Mouse (Mus musculus): ENCODE measurements around the gene Wdr45. TPM values are rescaled to one million over a fixed set of nuclear protein-coding genes. Genes with fewer than 3 reads are reported as not detected.

Gene Wdr45
- polyA plus RNA-seq, 1 experiment = not detected

- Histone ChIP-seq H3K27ac (ENCODE audit: insufficient read depth, low read depth, low read length) (no peak overlapping the region), H3K4me3 (ENCODE audit: insufficient read depth, low read depth, low read length) (peak overlapping the region; percentile 31), H3K4me1 (ENCODE audit: control insufficient read depth, insufficient read depth, low read length) (peaks cover 11% of the 10 kb centered on the region)
- TF ChIP-seq POLR2A (IDR thresholded peaks at IDR 0.05; ENCODE audit: insufficient read depth, low read depth, low read length) (no peak), CTCF (IDR thresholded peaks at IDR 0.05; ENCODE audit: insufficient read depth, low read depth, low read length) (no peak)
- WGBS = 35% methylated on average over 10 of the region's 10 CpGs
These were observed 39.1 kb upstream of the Wdr45 start for GRCm38 (mm10) chrX:7675001-7675380.

- peaks cover 3% of the 10 kb centered on the region; the same call in 1 of the 2 replicates for H3K4me1 ChIP-seq (ENCODE audit: control insufficient read depth, insufficient read depth, low read length)
- TF ChIP-seq POLR2A (IDR thresholded peaks at IDR 0.05; ENCODE audit: insufficient read depth, low read depth, low read length) (no peak), CTCF (IDR thresholded peaks at IDR 0.05; ENCODE audit: insufficient read depth, low read depth, low read length) (no peak)
- no peak overlapping the region for H3K4me3 ChIP-seq (ENCODE audit: insufficient read depth, low read depth, low read length)
- WGBS = 48% methylated on average over 3 of the region's 3 CpGs
- H3K27ac ChIP-seq (ENCODE audit: insufficient read depth, low read depth, low read length) = no peak overlapping the region
These were observed 35.1 kb upstream of the Wdr45 start for GRCm38 (mm10) chrX:7678986-7679385.

- 22% methylated on average over 27 of the region's 27 CpGs for WGBS
- Histone ChIP-seq H3K4me1 (ENCODE audit: control insufficient read depth, insufficient read depth, low read length) (peaks cover 3% of the 10 kb centered on the region; the same call in 1 of the 2 replicates), H3K4me3 (ENCODE audit: insufficient read depth, low read depth, low read length) (peak overlapping the region; percentile 23; the same call in 1 of the 2 replicates), H3K27ac (ENCODE audit: insufficient read depth, low read depth, low read length) (no peak overlapping the region)
- no peak for TF ChIP-seq POLR2A (IDR thresholded peaks at IDR 0.05; ENCODE audit: insufficient read depth, low read depth, low read length)
- peak; percentile 49; the same call in 1 of the 2 replicates for TF ChIP-seq CTCF (IDR thresholded peaks at IDR 0.05; ENCODE audit: insufficient read depth, low read depth, low read length)
These were observed 34.6 kb upstream of the Wdr45 start for GRCm38 (mm10) chrX:7679405-7680056.

DNA sequence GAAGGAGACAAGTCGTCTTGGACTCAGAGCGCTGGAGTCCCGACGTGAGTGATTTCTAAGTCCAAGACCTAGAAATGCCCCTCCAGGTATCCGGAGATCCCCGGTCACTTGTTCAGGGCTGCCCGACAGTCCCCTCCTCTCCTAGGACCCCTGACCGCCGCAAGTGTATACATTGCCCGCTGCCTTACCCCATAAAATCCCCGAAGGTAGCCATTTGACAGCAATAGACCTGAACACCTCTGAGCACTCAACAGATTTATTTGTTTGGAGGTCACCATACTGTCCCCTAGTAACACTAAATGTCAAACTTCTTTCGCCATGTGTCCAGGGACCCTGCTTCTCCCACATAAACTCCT, 34.1 kb upstream of the Wdr45 start:
- Histone ChIP-seq H3K27ac (ENCODE audit: insufficient read depth, low read depth, low read length) (no peak overlapping the region), H3K4me1 (ENCODE audit: control insufficient read depth, insufficient read depth, low read length) (no peaks in the 10 kb centered on the region), H3K4me3 (ENCODE audit: insufficient read depth, low read depth, low read length) (peak overlapping the region; percentile 23; the same call in 1 of the 2 replicates)
- WGBS = 24% methylated on average over 12 of the region's 12 CpGs
- TF ChIP-seq POLR2A (IDR thresholded peaks at IDR 0.05; ENCODE audit: insufficient read depth, low read depth, low read length) = no peak
- no peak for TF ChIP-seq CTCF (IDR thresholded peaks at IDR 0.05; ENCODE audit: insufficient read depth, low read depth, low read length)

- 66% methylated on average over 14 of the region's 14 CpGs for WGBS
- TF ChIP-seq CTCF (IDR thresholded peaks at IDR 0.05; ENCODE audit: insufficient read depth, low read depth, low read length) = no peak
- no peak for TF ChIP-seq POLR2A (IDR thresholded peaks at IDR 0.05; ENCODE audit: insufficient read depth, low read depth, low read length)
- Histone ChIP-seq H3K4me3 (ENCODE audit: insufficient read depth, low read depth, low read length) (no peak within 1 kb of the TSS; the same call in 1 of the 2 replicates), H3K27ac (ENCODE audit: insufficient read depth, low read depth, low read length) (no peak within 1 kb of the TSS), H3K4me1 (ENCODE audit: control insufficient read depth, insufficient read depth, low read length) (no peaks in the 10 kb centered on the region)
These were observed 33.3 kb upstream of the Wdr45 start, which contains the start of gene Magix for GRCm38 (mm10) chrX:7680864-7681263. Gene Magix (minus strand): TSS chrX:7681251.

DNA sequence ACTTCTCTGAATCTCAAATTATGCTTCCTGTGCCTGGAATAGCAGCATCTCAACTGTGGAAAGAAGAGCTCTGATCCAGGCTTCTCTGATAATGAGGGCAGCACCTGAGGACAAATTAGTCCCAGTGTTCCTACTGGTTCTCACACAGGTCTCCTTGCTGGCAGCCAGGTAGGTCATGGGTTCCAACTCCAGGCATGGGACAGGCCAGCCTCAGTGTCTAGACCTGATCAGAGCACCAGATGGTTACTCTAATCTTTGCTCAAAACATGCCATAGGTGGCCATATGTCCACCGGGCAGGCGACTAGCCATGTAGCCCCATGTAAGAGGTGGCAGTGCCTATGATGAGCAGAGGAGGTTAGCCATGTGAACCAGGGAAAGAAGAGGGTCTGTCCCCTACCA, 25.8 kb upstream of the Wdr45 start:
- H3K4me1 ChIP-seq (ENCODE audit: control insufficient read depth, insufficient read depth, low read length) = no peaks in the 10 kb centered on the region
- H3K27ac ChIP-seq (ENCODE audit: insufficient read depth, low read depth, low read length) = no peak overlapping the region
- no peak for TF ChIP-seq CTCF (IDR thresholded peaks at IDR 0.05; ENCODE audit: insufficient read depth, low read depth, low read length)
- no peak for TF ChIP-seq POLR2A (IDR thresholded peaks at IDR 0.05; ENCODE audit: insufficient read depth, low read depth, low read length)
- no peak overlapping the region for H3K4me3 ChIP-seq (ENCODE audit: insufficient read depth, low read depth, low read length)
- 93% methylated on average over 2 of the region's 2 CpGs for WGBS

DNA sequence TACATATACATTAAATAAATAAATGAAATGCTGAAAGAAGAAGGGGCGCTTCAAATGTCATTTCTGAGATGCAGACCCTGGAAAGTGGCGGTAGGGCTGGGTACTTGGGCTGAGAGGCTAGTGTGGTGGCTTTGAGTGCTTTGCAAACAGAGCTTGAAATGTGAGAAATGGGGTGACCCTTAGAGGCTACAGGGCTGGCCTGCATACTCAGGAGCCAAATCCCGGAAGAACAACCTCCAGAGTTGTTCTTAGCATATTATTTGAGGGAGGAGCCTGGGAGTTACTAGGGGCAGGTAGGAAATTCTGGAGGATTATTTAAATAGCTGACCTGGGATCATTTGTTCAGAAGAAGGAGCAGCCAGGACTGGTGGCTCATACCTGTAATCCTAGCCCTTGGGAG, 23.6 kb upstream of the Wdr45 start:
- WGBS = 73% methylated on average over 3 of the region's 3 CpGs
- Histone ChIP-seq H3K4me3 (ENCODE audit: insufficient read depth, low read depth, low read length) (no peak overlapping the region), H3K27ac (ENCODE audit: insufficient read depth, low read depth, low read length) (no peak overlapping the region), H3K4me1 (ENCODE audit: control insufficient read depth, insufficient read depth, low read length) (no peaks in the 10 kb centered on the region)
- no peak for TF ChIP-seq POLR2A (IDR thresholded peaks at IDR 0.05; ENCODE audit: insufficient read depth, low read depth, low read length)
- TF ChIP-seq CTCF (IDR thresholded peaks at IDR 0.05; ENCODE audit: insufficient read depth, low read depth, low read length) = no peak

DNA sequence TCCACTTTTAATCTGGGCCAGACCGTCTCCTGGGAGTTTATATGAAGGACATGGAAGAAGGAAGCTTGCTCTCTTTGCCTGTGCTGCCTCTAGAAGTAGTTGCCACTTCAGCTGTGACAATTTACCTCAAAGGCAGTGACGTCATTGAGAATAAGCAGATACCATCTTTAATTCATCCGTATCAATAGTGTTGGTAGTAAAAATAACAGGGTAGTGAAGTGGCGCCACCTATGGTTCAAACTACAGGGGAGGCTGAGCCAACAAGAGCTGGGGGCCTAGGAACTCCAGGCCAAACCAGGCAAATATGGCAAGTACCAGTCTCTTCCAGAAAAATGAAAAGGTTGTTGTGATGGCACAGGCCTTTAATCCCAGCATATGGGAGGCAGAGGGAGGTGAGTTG, 21.3 kb upstream of the Wdr45 start:
- H3K4me1 ChIP-seq (ENCODE audit: control insufficient read depth, insufficient read depth, low read length) = no peaks in the 10 kb centered on the region
- H3K27ac ChIP-seq (ENCODE audit: insufficient read depth, low read depth, low read length) = no peak overlapping the region
- 32% methylated on average over 4 of the region's 4 CpGs for WGBS
- no peak overlapping the region for H3K4me3 ChIP-seq (ENCODE audit: insufficient read depth, low read depth, low read length)
- no peak for TF ChIP-seq POLR2A (IDR thresholded peaks at IDR 0.05; ENCODE audit: insufficient read depth, low read depth, low read length)
- no peak for TF ChIP-seq CTCF (IDR thresholded peaks at IDR 0.05; ENCODE audit: insufficient read depth, low read depth, low read length)

- Histone ChIP-seq H3K27ac (ENCODE audit: insufficient read depth, low read depth, low read length) (no peak overlapping the region), H3K4me3 (ENCODE audit: insufficient read depth, low read depth, low read length) (no peak overlapping the region), H3K4me1 (ENCODE audit: control insufficient read depth, insufficient read depth, low read length) (0 out of 2 replicates have a peak, but pooled peaks cover 7% of the 10 kb centered on the region)
- WGBS = 34% methylated on average over 6 of the region's 6 CpGs
- TF ChIP-seq POLR2A (IDR thresholded peaks at IDR 0.05; ENCODE audit: insufficient read depth, low read depth, low read length) = no peak
- no peak for TF ChIP-seq CTCF (IDR thresholded peaks at IDR 0.05; ENCODE audit: insufficient read depth, low read depth, low read length)
These were observed 17.6 kb upstream of the Wdr45 start for GRCm38 (mm10) chrX:7696520-7696919.

All from olfactory bulb, adult 2 months (tissue).